Mouse (Mus musculus): ENCODE measurements around the gene Rnf212b. TPM values are rescaled to one million over a fixed set of nuclear protein-coding genes. Genes with fewer than 3 reads are reported as not detected.
A peak's percentile ranks its signal among the peaks of the same experiment; 100 is the strongest.

The Rnf212b gene
- polyA plus RNA-seq, 1 experiment, result not detected

- no peaks in the 10 kb centered on the region for H3K27me3 ChIP-seq (replicated peaks)
- H3K9me3 ChIP-seq, result peaks cover 6% of the 10 kb centered on the region
- peaks cover 30% of the 10 kb centered on the region for H3K36me3 ChIP-seq (replicated peaks; ENCODE audit: low read length)
- H3K4me3 ChIP-seq (replicated peaks), result peak within 1 kb of the TSS; percentile 92
- H3K4me1 ChIP-seq, result peaks cover 24% of the 10 kb centered on the region
- TF ChIP-seq FLI1 (IDR thresholded peaks at IDR 0.05; ENCODE audit: low read length), result no peak
- no peak for TF ChIP-seq GATA1 (IDR thresholded peaks at IDR 0.05; ENCODE audit: borderline replicate concordance, low read length)
These were observed 69.4 kb downstream of the Rnf212b start, which contains the start of the genes Bcl2l2 and Gm20521 for GRCm38 (mm10) chr14:54883154-54884021. Bcl2l2 (plus strand) TSS chr14:54883377. Gm20521 (plus strand) TSS chr14:54883441.

- no peak for TF ChIP-seq GATA1 (IDR thresholded peaks at IDR 0.05; ENCODE audit: borderline replicate concordance, low read length)
- TF ChIP-seq FLI1 (IDR thresholded peaks at IDR 0.05; ENCODE audit: low read length), result no peak
- H3K27me3 ChIP-seq (replicated peaks), result no peaks in the 10 kb centered on the region
- H3K4me1 ChIP-seq, result peaks cover 24% of the 10 kb centered on the region
- peak overlapping the region; percentile 92 for H3K4me3 ChIP-seq (replicated peaks)
- peaks cover 6% of the 10 kb centered on the region for H3K9me3 ChIP-seq
- peaks cover 30% of the 10 kb centered on the region for H3K36me3 ChIP-seq (replicated peaks; ENCODE audit: low read length)
These were observed 70.2 kb downstream of the Rnf212b start for GRCm38 (mm10) chr14:54884022-54884712.

GRCm38 (mm10) chr14:54885309-54885708 is 71.4 kb downstream of the Rnf212b start:
- no peak for TF ChIP-seq GATA1 (IDR thresholded peaks at IDR 0.05; ENCODE audit: borderline replicate concordance, low read length)
- no peak for TF ChIP-seq FLI1 (IDR thresholded peaks at IDR 0.05; ENCODE audit: low read length)
- peaks cover 6% of the 10 kb centered on the region for H3K9me3 ChIP-seq
- peaks cover 26% of the 10 kb centered on the region for H3K4me1 ChIP-seq

GRCm38 (mm10) chr14:54892200-54892599 is 78.3 kb downstream of the Rnf212b start, which contains the start of gene Pabpn1:
Pabpn1 (plus strand) TSS chr14:54892500.
- H3K9me3 ChIP-seq, result no peaks in the 10 kb centered on the region
- H3K27me3 ChIP-seq (replicated peaks), result no peaks in the 10 kb centered on the region
- H3K36me3 ChIP-seq (replicated peaks; ENCODE audit: low read length), result peaks cover 33% of the 10 kb centered on the region
- peaks cover 36% of the 10 kb centered on the region for H3K4me1 ChIP-seq
- H3K4me3 ChIP-seq (replicated peaks), result peak within 1 kb of the TSS; percentile 94
- no peak for TF ChIP-seq GATA1 (IDR thresholded peaks at IDR 0.05; ENCODE audit: borderline replicate concordance, low read length)
- no peak for TF ChIP-seq FLI1 (IDR thresholded peaks at IDR 0.05; ENCODE audit: low read length)

More at GRCm38 (mm10) chr14:54885309-54885708, 71.4 kb downstream of the Rnf212b start:
- Histone ChIP-seq H3K27me3 (replicated peaks) (no peaks in the 10 kb centered on the region), H3K36me3 (replicated peaks; ENCODE audit: low read length) (peaks cover 30% of the 10 kb centered on the region), H3K4me3 (replicated peaks) (no peak overlapping the region)

- Histone ChIP-seq H3K36me3 (replicated peaks; ENCODE audit: low read length) (peaks cover 43% of the 10 kb centered on the region), H3K4me3 (replicated peaks) (peak overlapping the region; percentile 94), H3K9me3 (no peaks in the 10 kb centered on the region), H3K27me3 (replicated peaks) (no peaks in the 10 kb centered on the region), H3K4me1 (peaks cover 36% of the 10 kb centered on the region)
- TF ChIP-seq GATA1 (IDR thresholded peaks at IDR 0.05; ENCODE audit: borderline replicate concordance, low read length), result no peak
- no peak for TF ChIP-seq FLI1 (IDR thresholded peaks at IDR 0.05; ENCODE audit: low read length)
These were observed 79.8 kb downstream of the Rnf212b start for GRCm38 (mm10) chr14:54893651-54894181.

- no peaks in the 10 kb centered on the region for H3K27me3 ChIP-seq (replicated peaks)
- no peak for TF ChIP-seq GATA1 (IDR thresholded peaks at IDR 0.05; ENCODE audit: borderline replicate concordance, low read length)
- no peak for TF ChIP-seq FLI1 (IDR thresholded peaks at IDR 0.05; ENCODE audit: low read length)
- no peaks in the 10 kb centered on the region for H3K9me3 ChIP-seq
- H3K4me3 ChIP-seq (replicated peaks), result peak overlapping the region; percentile 94
- H3K4me1 ChIP-seq, result peaks cover 36% of the 10 kb centered on the region
- peaks cover 49% of the 10 kb centered on the region for H3K36me3 ChIP-seq (replicated peaks; ENCODE audit: low read length)
These were observed 80.6 kb downstream of the Rnf212b start for GRCm38 (mm10) chr14:54894296-54895151.

- Histone ChIP-seq H3K27me3 (replicated peaks) (no peaks in the 10 kb centered on the region), H3K9me3 (no peaks in the 10 kb centered on the region), H3K4me1 (peaks cover 30% of the 10 kb centered on the region), H3K4me3 (replicated peaks) (no peak overlapping the region), H3K36me3 (replicated peaks; ENCODE audit: low read length) (peaks cover 43% of the 10 kb centered on the region)
- TF ChIP-seq GATA1 (IDR thresholded peaks at IDR 0.05; ENCODE audit: borderline replicate concordance, low read length), result no peak
- TF ChIP-seq FLI1 (IDR thresholded peaks at IDR 0.05; ENCODE audit: low read length), result no peak
These were observed 83.5 kb downstream of the Rnf212b start for GRCm38 (mm10) chr14:54897445-54897844.

GRCm38 (mm10) chr14:54900383-54900782 is 86.4 kb downstream of the Rnf212b start:
- Histone ChIP-seq H3K9me3 (no peaks in the 10 kb centered on the region), H3K27me3 (replicated peaks) (peaks cover 12% of the 10 kb centered on the region), H3K36me3 (replicated peaks; ENCODE audit: low read length) (peaks cover 38% of the 10 kb centered on the region), H3K4me1 (peaks cover 14% of the 10 kb centered on the region; the same call in 1 of the 2 replicates), H3K4me3 (replicated peaks) (no peak overlapping the region)
- TF ChIP-seq GATA1 (IDR thresholded peaks at IDR 0.05; ENCODE audit: borderline replicate concordance, low read length) (no peak), FLI1 (IDR thresholded peaks at IDR 0.05; ENCODE audit: low read length) (no peak)

GRCm38 (mm10) chr14:54903641-54904040 is 89.7 kb downstream of the Rnf212b start:
- Histone ChIP-seq H3K9me3 (no peaks in the 10 kb centered on the region), H3K36me3 (replicated peaks; ENCODE audit: low read length) (peaks cover 6% of the 10 kb centered on the region), H3K4me3 (replicated peaks) (no peak overlapping the region), H3K4me1 (peaks cover 10% of the 10 kb centered on the region), H3K27me3 (replicated peaks) (peaks cover 40% of the 10 kb centered on the region)
- no peak for TF ChIP-seq FLI1 (IDR thresholded peaks at IDR 0.05; ENCODE audit: low read length)
- TF ChIP-seq GATA1 (IDR thresholded peaks at IDR 0.05; ENCODE audit: borderline replicate concordance, low read length), result no peak

Other genes with a start within 250 kb of the Rnf212b start
- 1.0 and 2.6 TPM in 2 replicates for gene Ajuba, start 236.6 kb upstream of the Rnf212b start, polyA plus RNA-seq (2012; ENCODE audit: insufficient read depth, low replicate concordance)
- gene 4931414P19Rik, start 208.1 kb upstream of the Rnf212b start, polyA plus RNA-seq (2012; ENCODE audit: insufficient read depth, low replicate concordance), result 13.3 and 53.7 TPM in 2 replicates
- gene Psmb5, start 196.1 kb upstream of the Rnf212b start, polyA plus RNA-seq (2012; ENCODE audit: insufficient read depth, low replicate concordance), result 120 and 327 TPM in 2 replicates
- not detected in 2 replicates for gene Psmb11, start 192.7 kb upstream of the Rnf212b start, polyA plus RNA-seq (2012; ENCODE audit: insufficient read depth, low replicate concordance)
- not detected in 2 replicates for gene Gm17606, start 173.2 kb upstream of the Rnf212b start, polyA plus RNA-seq (2012; ENCODE audit: insufficient read depth, low replicate concordance)
- 2.7 and 5.5 TPM in 2 replicates for gene Cdh24, start 172.8 kb upstream of the Rnf212b start, polyA plus RNA-seq (2012; ENCODE audit: insufficient read depth, low replicate concordance)
- 28.9 and 131 TPM in 2 replicates for gene 1700123O20Rik, start 127.9 kb upstream of the Rnf212b start, polyA plus RNA-seq (2012; ENCODE audit: insufficient read depth, low replicate concordance)
- 85.2 and 218 TPM in 2 replicates for gene Acin1, start 127.2 kb upstream of the Rnf212b start, polyA plus RNA-seq (2012; ENCODE audit: insufficient read depth, low replicate concordance)
- not detected in 2 replicates for gene Gm29776, start 115.3 kb upstream of the Rnf212b start, polyA plus RNA-seq (2012; ENCODE audit: insufficient read depth, low replicate concordance)
- 17.3 TPM in 1 of 2 replicates, not detected in the other for gene Cebpe, start 102.0 kb upstream of the Rnf212b start, polyA plus RNA-seq (2012; ENCODE audit: insufficient read depth, low replicate concordance)
- gene Slc7a8, start 32.2 kb upstream of the Rnf212b start, polyA plus RNA-seq (2012; ENCODE audit: insufficient read depth, low replicate concordance), result 4.4 and 13.9 TPM in 2 replicates
- gene Homez, start 56.8 kb downstream of the Rnf212b start, polyA plus RNA-seq (2012; ENCODE audit: insufficient read depth, low replicate concordance), result 1.6 and 2.1 TPM in 2 replicates
- 1.7 and 2.8 TPM in 2 replicates for gene Ppp1r3e, start 63.4 kb downstream of the Rnf212b start, polyA plus RNA-seq (2012; ENCODE audit: insufficient read depth, low replicate concordance)
- gene Bcl2l2, start 69.2 kb downstream of the Rnf212b start, polyA plus RNA-seq (2012; ENCODE audit: insufficient read depth, low replicate concordance), result 15.0 and 39.5 TPM in 2 replicates
- gene Gm20521, start 69.3 kb downstream of the Rnf212b start, polyA plus RNA-seq (2012; ENCODE audit: insufficient read depth, low replicate concordance), result 1.6 TPM in 1 of 2 replicates, not detected in the other
- 94.8 and 258 TPM in 2 replicates for gene Pabpn1, start 78.4 kb downstream of the Rnf212b start, polyA plus RNA-seq (2012; ENCODE audit: insufficient read depth, low replicate concordance)
- gene Slc22a17, start 99.0 kb downstream of the Rnf212b start, polyA plus RNA-seq (2012; ENCODE audit: insufficient read depth, low replicate concordance), result 0.93 and 1.1 TPM in 2 replicates
- not detected in 2 replicates for gene Efs, start 112.0 kb downstream of the Rnf212b start, polyA plus RNA-seq (2012; ENCODE audit: insufficient read depth, low replicate concordance)
- gene Il25, start 118.6 kb downstream of the Rnf212b start, polyA plus RNA-seq (2012; ENCODE audit: insufficient read depth, low replicate concordance), result not detected in 2 replicates
- gene Cmtm5, start 122.1 kb downstream of the Rnf212b start, polyA plus RNA-seq (2012; ENCODE audit: insufficient read depth, low replicate concordance), result not detected in 2 replicates
- not detected in 2 replicates for gene Myh6, start 152.8 kb downstream of the Rnf212b start, polyA plus RNA-seq (2012; ENCODE audit: insufficient read depth, low replicate concordance)
- gene Gm17428, start 162.8 kb downstream of the Rnf212b start, polyA plus RNA-seq (2012; ENCODE audit: insufficient read depth, low replicate concordance), result not detected in 2 replicates
- not detected in 2 replicates for gene Myh7, start 180.5 kb downstream of the Rnf212b start, polyA plus RNA-seq (2012; ENCODE audit: insufficient read depth, low replicate concordance)
- 6.0 and 37.4 TPM in 2 replicates for gene Ngdn, start 201.3 kb downstream of the Rnf212b start, polyA plus RNA-seq (2012; ENCODE audit: insufficient read depth, low replicate concordance)